Mouse (Mus musculus) hindbrain, embryonic 12.5 days (tissue): ENCODE data around the gene Orc5. TPM values are rescaled to one million over a fixed set of nuclear protein-coding genes. Genes with fewer than 3 reads are reported as not detected.
A peak's percentile ranks its signal among the peaks of the same experiment; 100 is the strongest.

ENCODE experiments used
- ATAC-seq: fragments of 200-750 bp; cut with Nextera tagmentation; 2 replicates; pipeline ENCODE4 v1.8.0; 2017; ENCODE audit warnings: moderate TSS enrichment; ENCODE audit not compliant: low FRiP score
- H3K27ac ChIP-seq: fragments of 300-500 bp; sonication (generic); 2 replicates; pipeline ENCODE4 v1.5.1; 2016; ENCODE audit warnings: mild to moderate bottlenecking
- H3K27me3 ChIP-seq: fragments of 300-500 bp; sonication (generic); 2 replicates; pipeline ENCODE4 v1.6.1; 2016; ENCODE audit warnings: mild to moderate bottlenecking
- H3K36me3 ChIP-seq: fragments of 300-500 bp; sonication (generic); 2 replicates; pipeline ENCODE4 v1.6.1; 2016; ENCODE audit warnings: mild to moderate bottlenecking
- H3K4me1 ChIP-seq: fragments of 300-500 bp; sonication (generic); 2 replicates; pipeline ENCODE4 v1.6.1; 2016
- H3K4me2 ChIP-seq: fragments of 300-500 bp; sonication (generic); replicated peaks from 2 replicates; pipeline ENCODE4 v1.6.1; 2016; ENCODE audit warnings: mild to moderate bottlenecking
- H3K4me3 ChIP-seq: fragments of 300-500 bp; sonication (generic); 2 replicates; pipeline ENCODE4 v1.5.1; 2016; ENCODE audit warnings: mild to moderate bottlenecking
- H3K9ac ChIP-seq: fragments of 300-500 bp; sonication (generic); 2 replicates; pipeline ENCODE4 v1.6.1; 2016; ENCODE audit warnings: mild to moderate bottlenecking, moderate library complexity
- H3K9me3 ChIP-seq: fragments of 300-500 bp; sonication (generic); replicated peaks from 2 replicates; pipeline ENCODE4 v1.6.1; 2016; ENCODE audit warnings: mild to moderate bottlenecking
- WGBS: fragments of 180-500 bp; shearing (Covaris S2); methylation state at CpG from one replicate; pipeline ENCODE4 v1.1.7; 2016; 5-methylcytosine and 5-hydroxymethylcytosine counted together
- polyA plus RNA-seq: library from polyadenylated mRNA; unstranded; fragments of >200 nt; fragmentation: Nextera tagmentation; extraction: Ambion mirVana; gene quantifications from 2 replicates; pipeline ENCODE4 v1.2.1, GENCODE M21; 2016

Gene Orc5
- polyA plus RNA-seq, 1 experiment from 2014 or later, result 38.1 TPM

DNA sequence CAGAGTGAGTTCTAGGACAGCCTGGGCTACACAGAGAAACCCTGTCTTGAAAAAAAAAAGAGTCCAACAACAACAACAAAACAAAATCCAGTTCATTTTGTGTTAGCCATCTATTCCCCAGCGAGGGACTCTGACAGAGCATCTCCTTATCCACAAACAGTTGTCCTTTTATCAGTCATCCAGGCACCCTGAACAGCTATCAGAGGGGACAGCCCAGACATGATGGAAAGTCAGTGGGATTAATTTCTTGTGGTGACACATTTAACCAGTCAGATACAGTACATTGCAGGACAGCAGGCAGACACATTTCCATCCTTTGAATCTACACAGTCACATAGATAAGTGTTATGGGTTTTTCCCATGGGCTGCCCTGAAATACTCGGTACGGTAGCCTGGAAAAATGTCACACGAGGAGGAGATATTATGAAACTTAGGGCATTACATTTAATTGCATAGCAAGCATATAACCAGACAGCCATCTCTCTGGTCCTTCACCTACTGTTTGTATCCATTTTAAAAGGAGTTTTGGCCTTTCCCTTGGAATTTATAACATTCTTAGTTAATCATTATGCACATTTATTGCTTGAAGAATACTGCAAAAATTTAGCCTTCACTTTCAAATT lies 7.4 kb upstream of the Orc5 start:
- no peak overlapping the region for H3K4me2 ChIP-seq
- WGBS, result 90% methylated on average over 4 of the region's 4 CpGs
- no peak overlapping the region for H3K9ac ChIP-seq
- H3K9me3 ChIP-seq, result no peaks in the 10 kb centered on the region
- no peaks in the 10 kb centered on the region for H3K27me3 ChIP-seq
- no peaks in the 10 kb centered on the region for H3K4me1 ChIP-seq
- H3K27ac ChIP-seq, result no peak overlapping the region
- ATAC-seq, result no peak
- no peaks in the 10 kb centered on the region for H3K36me3 ChIP-seq
- no peak overlapping the region for H3K4me3 ChIP-seq

DNA sequence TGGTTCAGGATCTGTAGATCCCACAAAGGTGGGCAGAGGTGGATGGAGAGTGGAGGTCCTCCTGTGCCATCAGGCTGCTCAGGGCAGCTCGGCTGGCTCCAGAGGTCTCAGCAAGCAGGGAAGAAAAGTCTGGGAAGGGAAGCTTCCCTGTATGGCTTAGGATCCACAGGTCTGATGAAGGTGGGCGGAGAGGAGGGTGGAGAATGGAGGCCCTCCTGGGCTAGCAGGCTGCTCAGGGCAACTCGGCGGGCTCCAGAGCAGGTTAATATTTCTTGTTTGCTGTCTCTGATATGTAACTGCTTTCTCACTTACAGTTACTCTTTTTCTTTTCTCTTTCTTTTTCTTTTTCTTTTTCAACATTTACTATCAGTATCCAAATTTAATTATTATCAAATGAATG lies 6.5 kb upstream of the Orc5 start:
- Histone ChIP-seq H3K27ac (no peak overlapping the region), H3K4me3 (no peak overlapping the region), H3K4me2 (no peak overlapping the region), H3K4me1 (no peaks in the 10 kb centered on the region), H3K27me3 (no peaks in the 10 kb centered on the region), H3K9ac (no peak overlapping the region), H3K9me3 (no peaks in the 10 kb centered on the region), H3K36me3 (no peaks in the 10 kb centered on the region)
- WGBS, result 97% methylated on average over 4 of the region's 4 CpGs
- no peak for ATAC-seq

DNA sequence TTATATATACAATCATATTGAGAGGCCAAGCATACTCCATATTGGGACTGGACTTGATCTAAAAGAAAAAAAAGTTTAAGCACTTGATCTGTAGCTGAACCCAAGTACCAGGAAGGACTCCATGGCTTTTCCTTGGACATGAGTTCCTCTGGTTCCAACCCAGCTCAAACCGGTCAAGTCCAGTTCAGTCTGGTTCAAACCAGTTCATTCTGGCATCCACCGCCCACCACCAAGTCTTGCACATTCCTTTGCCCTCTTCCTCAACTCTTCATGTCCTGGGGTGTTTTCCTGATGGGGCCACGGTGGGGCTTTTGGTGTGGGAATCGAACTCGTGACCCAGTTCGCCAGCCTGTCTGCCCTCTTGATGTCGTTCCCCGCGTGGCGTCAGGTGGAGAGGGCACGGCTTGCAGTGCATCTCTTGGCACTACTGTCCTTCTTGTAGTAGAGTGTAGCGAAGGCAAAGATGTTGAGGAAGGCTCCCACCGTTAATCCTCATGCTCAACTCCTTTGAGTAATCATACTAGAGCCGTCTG lies 2.1 kb upstream of the Orc5 start:
- no peak overlapping the region for H3K4me2 ChIP-seq
- H3K36me3 ChIP-seq, result no peaks in the 10 kb centered on the region
- no peaks in the 10 kb centered on the region for H3K9me3 ChIP-seq
- WGBS, result 96% methylated on average over 14 of the region's 14 CpGs
- no peak for ATAC-seq
- no peak overlapping the region for H3K9ac ChIP-seq
- H3K4me1 ChIP-seq, result peaks cover 8% of the 10 kb centered on the region; the same call in 1 of the 2 replicates
- H3K27me3 ChIP-seq, result no peaks in the 10 kb centered on the region
- no peak overlapping the region for H3K27ac ChIP-seq
- no peak overlapping the region for H3K4me3 ChIP-seq

DNA sequence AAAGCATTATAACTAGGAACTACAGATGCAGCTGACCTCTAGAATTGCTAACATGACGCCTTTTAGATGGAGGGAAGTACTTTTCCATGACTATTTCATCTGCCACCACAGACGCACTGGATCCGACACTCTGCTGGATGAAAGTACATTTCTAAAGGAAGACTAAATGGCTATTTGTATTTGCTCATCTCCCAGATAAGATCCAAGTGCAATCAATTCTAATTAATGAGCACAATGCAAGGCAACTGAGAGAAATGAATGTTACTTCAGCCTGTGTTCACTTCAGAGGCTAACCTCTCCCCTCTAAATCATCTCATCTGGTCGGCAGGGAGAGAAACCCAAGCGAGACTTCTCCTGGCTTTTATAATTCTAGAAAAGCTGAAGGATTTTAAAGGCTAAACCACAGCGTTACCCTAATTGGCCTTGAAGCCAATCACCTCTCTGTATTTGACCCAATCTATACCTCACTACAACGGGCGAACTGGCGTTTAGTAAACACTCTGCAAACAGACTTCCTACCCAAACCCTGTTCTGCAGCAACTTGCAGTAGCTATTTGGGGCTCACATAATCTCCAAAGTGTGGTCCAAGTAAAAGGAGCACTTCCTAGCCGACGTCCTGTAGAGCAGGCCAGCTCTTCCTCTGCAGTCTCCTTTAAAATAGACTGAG lies 730 bp downstream of the Orc5 start:
- 16% methylated on average over 11 of the region's 11 CpGs for WGBS
- Histone ChIP-seq H3K36me3 (peaks cover 22% of the 10 kb centered on the region), H3K9ac (peak overlapping the region; percentile 81), H3K9me3 (no peaks in the 10 kb centered on the region), H3K27me3 (no peaks in the 10 kb centered on the region), H3K4me1 (peaks cover 8% of the 10 kb centered on the region; the same call in 1 of the 2 replicates), H3K4me3 (peak overlapping the region; percentile 72), H3K27ac (peak overlapping the region; percentile 78), H3K4me2 (peak overlapping the region; percentile 84)
- no peak for ATAC-seq

DNA sequence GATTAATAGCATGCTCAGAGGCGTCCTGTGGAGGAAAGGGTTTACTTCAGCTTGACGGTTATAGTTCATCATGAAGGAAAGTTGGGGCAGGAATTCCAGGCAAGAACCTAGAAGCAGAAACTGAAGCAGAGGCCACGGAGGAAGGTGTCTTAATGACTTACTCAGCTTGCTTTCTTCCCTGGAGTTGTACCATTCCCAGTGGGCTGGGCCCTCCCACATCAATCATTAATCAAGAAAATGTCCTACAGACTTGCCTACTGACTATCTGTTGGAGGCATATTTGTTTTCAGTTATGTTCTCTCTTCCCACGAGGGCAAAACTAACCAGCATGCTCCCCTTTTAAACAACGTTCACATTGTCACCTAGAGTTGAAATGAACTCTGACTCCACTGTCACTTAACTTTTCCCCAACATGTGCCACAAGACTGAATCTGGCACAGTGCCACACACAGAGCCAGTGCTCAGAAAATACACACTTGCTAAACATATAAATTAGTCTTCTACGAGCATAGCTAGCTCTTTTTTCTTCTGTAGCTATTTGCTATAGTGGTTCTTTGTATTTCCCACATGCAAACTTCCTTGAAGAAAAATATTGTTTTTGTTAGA lies 1.6 kb downstream of the Orc5 start:
- no peaks in the 10 kb centered on the region for H3K9me3 ChIP-seq
- no peak overlapping the region for H3K4me3 ChIP-seq
- no peak overlapping the region for H3K27ac ChIP-seq
- peaks cover 27% of the 10 kb centered on the region for H3K36me3 ChIP-seq
- WGBS, result 80% methylated on average over 6 of the region's 6 CpGs
- peaks cover 8% of the 10 kb centered on the region; the same call in 1 of the 2 replicates for H3K4me1 ChIP-seq
- no peaks in the 10 kb centered on the region for H3K27me3 ChIP-seq
- ATAC-seq, result no peak
- H3K9ac ChIP-seq, result no peak overlapping the region
- H3K4me2 ChIP-seq, result 0 out of 2 replicates have a peak overlapping the region, but pooled peaks have one; percentile 84

DNA sequence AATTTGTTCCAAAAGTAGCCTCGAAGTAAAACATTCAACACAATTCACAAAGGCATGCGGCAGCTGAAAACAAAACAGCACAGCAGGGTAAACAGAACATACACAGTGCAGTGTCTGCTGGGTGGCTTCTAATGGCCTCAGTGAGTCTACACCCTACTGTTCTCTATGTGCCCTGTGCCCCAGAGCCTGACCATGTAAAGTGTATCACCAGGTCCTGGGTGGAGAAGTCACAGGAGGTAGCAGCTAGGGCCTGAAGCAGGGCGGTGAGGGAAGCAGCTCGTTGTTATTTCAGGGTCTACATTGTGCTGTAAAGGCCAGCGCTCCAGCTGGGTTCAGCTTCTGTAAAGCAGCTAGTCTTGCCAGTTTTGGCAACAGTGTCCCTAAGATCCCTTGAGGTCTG lies 3.7 kb downstream of the Orc5 start:
- Histone ChIP-seq H3K9ac (no peak overlapping the region), H3K4me2 (no peak overlapping the region), H3K36me3 (peaks cover 35% of the 10 kb centered on the region), H3K4me3 (no peak overlapping the region), H3K27me3 (no peaks in the 10 kb centered on the region), H3K27ac (no peak overlapping the region), H3K9me3 (no peaks in the 10 kb centered on the region), H3K4me1 (peaks cover 8% of the 10 kb centered on the region; the same call in 1 of the 2 replicates)
- WGBS, result 92% methylated on average over 5 of the region's 5 CpGs
- ATAC-seq, result no peak

DNA sequence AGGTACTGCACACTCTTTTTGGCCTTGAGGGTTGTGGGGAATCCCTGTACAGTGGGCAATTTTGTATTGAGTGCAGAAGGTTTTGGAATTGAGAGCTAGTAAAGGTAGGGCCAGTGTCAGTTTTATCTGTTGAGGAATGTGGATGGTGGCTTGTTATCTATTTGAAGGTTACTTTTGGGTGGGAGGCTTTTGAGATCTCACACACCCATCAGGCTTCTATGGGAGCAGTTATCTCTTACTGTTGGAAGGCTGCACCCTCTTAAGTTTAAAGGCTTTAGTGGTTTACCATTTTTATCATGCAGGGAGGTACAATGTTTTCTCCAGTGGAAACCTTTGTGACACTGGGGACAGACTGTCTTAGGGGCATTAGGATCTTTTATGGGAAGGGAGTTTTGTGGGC lies 4.9 kb downstream of the Orc5 start:
- Histone ChIP-seq H3K9ac (no peak overlapping the region), H3K4me2 (no peak overlapping the region), H3K4me3 (no peak overlapping the region), H3K4me1 (peaks cover 8% of the 10 kb centered on the region; the same call in 1 of the 2 replicates), H3K36me3 (peaks cover 39% of the 10 kb centered on the region), H3K9me3 (no peaks in the 10 kb centered on the region), H3K27ac (no peak overlapping the region), H3K27me3 (no peaks in the 10 kb centered on the region)
- ATAC-seq, result no peak

DNA sequence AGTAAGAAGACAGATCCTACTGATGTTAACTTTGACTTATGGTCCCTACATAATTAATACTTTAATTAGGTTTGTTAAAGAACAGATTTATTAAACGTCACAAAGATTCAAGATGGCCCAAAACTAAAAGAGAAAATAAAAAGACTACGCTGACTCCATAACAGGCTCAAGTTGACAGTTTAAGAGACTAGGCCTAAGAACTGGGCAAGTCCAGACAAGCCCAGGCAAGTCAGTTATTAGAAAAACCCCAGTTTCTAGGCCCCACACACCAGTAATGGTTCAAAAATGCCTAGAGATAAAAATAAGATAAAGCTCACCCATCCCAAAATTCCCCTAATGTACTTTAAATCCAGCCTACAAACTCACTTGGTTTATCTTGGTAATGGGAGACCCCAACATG lies 7.6 kb downstream of the Orc5 start:
- Histone ChIP-seq H3K4me3 (no peak overlapping the region), H3K4me1 (no peaks in the 10 kb centered on the region), H3K27me3 (no peaks in the 10 kb centered on the region), H3K9ac (no peak overlapping the region), H3K27ac (no peak overlapping the region), H3K36me3 (peaks cover 47% of the 10 kb centered on the region), H3K4me2 (no peak overlapping the region), H3K9me3 (no peaks in the 10 kb centered on the region)
- no peak for ATAC-seq
- WGBS, result 96% methylated on average over 2 of the region's 2 CpGs

DNA sequence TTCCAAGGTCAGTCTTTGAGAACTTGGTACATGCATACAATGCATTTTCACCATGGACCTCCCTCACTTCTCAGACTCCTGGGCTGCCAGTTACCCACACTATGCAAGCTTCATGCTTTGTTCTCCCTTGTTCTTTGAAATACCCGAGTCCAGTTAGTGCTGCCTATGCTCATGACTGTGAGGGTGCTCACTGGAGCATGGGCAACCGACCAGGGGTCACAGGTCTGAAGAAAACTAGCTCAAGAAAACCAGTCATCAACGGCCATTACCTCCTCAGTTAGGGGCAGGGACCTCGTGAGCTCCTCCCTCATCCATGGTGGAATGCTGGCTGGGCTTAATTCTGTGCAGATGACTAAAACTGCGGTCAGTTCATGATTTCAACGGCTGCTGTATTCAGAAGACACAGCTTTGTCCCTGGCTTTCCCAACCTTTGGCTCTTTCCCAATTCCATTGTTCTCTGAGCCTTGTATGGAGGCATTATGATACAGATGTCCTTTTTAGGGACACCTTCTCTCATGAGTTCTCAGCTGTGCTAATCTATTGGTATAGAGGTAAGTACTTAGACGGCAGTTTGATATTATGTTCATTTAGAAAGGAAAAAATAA lies 11.1 kb downstream of the Orc5 start:
- H3K9ac ChIP-seq, result no peak overlapping the region
- no peaks in the 10 kb centered on the region for H3K27me3 ChIP-seq
- H3K4me2 ChIP-seq, result no peak overlapping the region
- H3K36me3 ChIP-seq, result peaks cover 30% of the 10 kb centered on the region
- 81% methylated on average over 7 of the region's 7 CpGs for WGBS
- H3K4me1 ChIP-seq, result no peaks in the 10 kb centered on the region
- no peaks in the 10 kb centered on the region for H3K9me3 ChIP-seq
- H3K27ac ChIP-seq, result no peak overlapping the region
- no peak for ATAC-seq
- H3K4me3 ChIP-seq, result no peak overlapping the region

DNA sequence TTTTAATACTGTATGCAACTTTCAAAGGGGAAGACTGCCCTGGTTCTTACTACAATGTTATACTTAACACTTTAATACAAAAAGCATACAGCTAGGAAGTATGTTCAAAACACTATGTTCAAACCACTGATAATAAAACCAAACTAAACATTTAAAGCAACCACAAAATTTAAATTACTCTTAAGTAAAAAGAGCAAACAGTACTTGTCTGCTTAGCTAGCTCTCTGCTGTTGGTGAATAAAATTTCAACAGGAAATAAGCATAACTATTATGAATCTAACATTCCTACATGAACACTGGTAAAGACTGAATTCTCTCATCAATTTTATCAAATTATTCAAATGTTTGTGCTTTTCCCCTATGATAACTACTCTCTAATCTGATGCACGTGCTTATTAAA lies 13.5 kb downstream of the Orc5 start:
- no peak for ATAC-seq
- H3K4me3 ChIP-seq, result no peak overlapping the region
- H3K27me3 ChIP-seq, result no peaks in the 10 kb centered on the region
- peaks cover 22% of the 10 kb centered on the region for H3K36me3 ChIP-seq
- no peaks in the 10 kb centered on the region for H3K9me3 ChIP-seq
- H3K9ac ChIP-seq, result no peak overlapping the region
- no peak overlapping the region for H3K4me2 ChIP-seq
- WGBS, result 94% methylated on average over 1 of the region's 1 CpGs
- H3K27ac ChIP-seq, result no peak overlapping the region
- no peaks in the 10 kb centered on the region for H3K4me1 ChIP-seq

DNA sequence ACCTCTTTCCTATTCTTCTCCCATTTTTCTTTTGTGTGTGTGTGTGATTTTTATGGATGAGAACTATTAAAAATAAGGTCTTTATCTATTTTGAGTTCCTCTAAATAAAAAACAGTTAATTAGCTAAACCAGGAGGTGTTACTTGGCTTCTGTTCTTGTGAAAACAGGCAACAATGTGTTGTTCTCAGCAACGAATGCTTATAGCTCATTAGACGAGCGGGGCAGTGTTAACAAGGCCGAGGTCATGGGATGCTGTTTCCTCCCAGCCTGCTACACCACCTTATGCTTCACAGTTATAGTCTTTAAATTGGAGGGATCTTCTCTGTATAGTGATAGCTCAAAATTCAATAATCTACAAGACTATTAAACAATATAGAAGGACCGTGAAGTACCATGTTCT lies 17.7 kb downstream of the Orc5 start:
- 91% methylated on average over 5 of the region's 5 CpGs for WGBS
- H3K4me1 ChIP-seq, result no peaks in the 10 kb centered on the region
- no peak overlapping the region for H3K4me2 ChIP-seq
- H3K4me3 ChIP-seq, result no peak overlapping the region
- peaks cover 26% of the 10 kb centered on the region for H3K36me3 ChIP-seq
- no peak overlapping the region for H3K27ac ChIP-seq
- no peak for ATAC-seq
- no peaks in the 10 kb centered on the region for H3K9me3 ChIP-seq
- no peaks in the 10 kb centered on the region for H3K27me3 ChIP-seq
- no peak overlapping the region for H3K9ac ChIP-seq

DNA sequence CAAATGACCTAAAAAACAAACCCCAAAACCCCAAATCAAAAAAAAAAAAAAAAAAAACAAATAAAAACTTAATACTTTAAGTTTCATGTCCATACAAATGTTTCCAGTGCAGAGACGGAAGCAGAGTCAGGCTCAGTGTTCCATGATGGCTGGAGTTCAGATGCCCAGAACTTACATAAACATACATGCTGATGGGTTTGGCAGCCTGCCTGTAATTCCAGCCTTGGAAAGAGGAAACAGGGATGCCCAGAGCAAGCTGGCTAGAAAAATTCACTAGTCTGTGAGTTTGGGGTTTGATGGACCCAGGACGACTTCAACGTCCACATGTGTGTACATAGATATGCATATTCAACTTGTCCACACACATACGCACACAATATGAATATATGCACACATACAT lies 27.6 kb downstream of the Orc5 start:
- H3K27ac ChIP-seq, result no peak overlapping the region
- WGBS, result 89% methylated on average over 4 of the region's 4 CpGs
- H3K36me3 ChIP-seq, result peaks cover 33% of the 10 kb centered on the region
- H3K4me3 ChIP-seq, result no peak overlapping the region
- H3K9me3 ChIP-seq, result no peaks in the 10 kb centered on the region
- H3K4me2 ChIP-seq, result no peak overlapping the region
- no peaks in the 10 kb centered on the region for H3K4me1 ChIP-seq
- no peaks in the 10 kb centered on the region for H3K27me3 ChIP-seq
- no peak for ATAC-seq
- H3K9ac ChIP-seq, result no peak overlapping the region
